Mouse (Mus musculus) ZHBTc4 (cell line): Measurements from ENCODE around the gene Itga5.
A peak's percentile ranks its signal among the peaks of the same experiment; 100 is the strongest.

ENCODE experiments used
- DNase-seq: peaks from one replicate; pipeline ENCODE4 v3.0.0-alpha.2; 2011; ENCODE audit warnings: low read depth, low spot score

Itga5 gene

GRCm38 (mm10) chr15:103295851-103296250, 70.7 kb downstream of the Itga5 start:
- DNase-seq = peak; percentile 48

- DNase-seq = no peak
Observed at GRCm38 (mm10) chr15:103294649-103295048, 71.9 kb downstream of the Itga5 start.
